Mouse (Mus musculus): ENCODE results near the gene Cxxc4. TPM values are rescaled to one million over a fixed set of nuclear protein-coding genes. Genes with fewer than 3 reads are reported as not detected.

Cxxc4 gene
- polyA plus RNA-seq, 1 experiment from 2014 or later, result 2.4 TPM

DNA sequence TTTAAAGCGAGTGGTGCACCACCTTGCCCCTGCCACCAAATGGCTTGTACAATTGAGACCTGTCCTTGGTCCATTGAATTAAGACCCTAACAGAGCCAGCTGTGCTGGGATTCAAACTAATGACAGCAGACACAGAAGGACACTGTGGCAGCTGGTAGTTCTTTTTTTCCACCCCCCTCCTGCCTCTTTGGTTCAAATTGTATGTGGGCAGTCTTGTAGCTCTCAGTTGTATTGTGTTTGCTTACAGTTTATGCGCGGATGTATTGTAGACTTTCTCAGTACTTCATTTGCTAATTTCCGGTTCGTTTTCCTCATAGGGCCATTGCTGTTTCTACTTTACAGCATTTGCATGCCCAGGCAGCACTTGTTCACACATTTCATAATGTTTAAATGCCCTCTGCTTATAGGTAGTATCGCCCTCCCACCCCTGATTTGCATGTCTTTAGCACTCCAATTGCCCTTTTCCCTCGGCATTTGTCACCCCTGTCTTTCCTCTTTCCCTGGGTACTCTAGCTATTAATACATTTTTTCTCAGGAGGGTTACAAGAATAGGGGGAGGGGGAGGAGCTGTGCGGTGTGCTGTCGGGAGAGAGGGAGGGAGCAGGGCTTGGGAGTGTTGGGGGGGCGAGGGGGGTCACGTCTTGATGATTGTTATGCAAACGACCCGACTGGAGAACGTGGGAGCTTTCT, 2.5 kb downstream of the Cxxc4 start:
- peak overlapping the region; percentile 89; the same call in 1 of the 2 replicates for H3K27ac ChIP-seq (ENCODE audit: low read depth)

DNA sequence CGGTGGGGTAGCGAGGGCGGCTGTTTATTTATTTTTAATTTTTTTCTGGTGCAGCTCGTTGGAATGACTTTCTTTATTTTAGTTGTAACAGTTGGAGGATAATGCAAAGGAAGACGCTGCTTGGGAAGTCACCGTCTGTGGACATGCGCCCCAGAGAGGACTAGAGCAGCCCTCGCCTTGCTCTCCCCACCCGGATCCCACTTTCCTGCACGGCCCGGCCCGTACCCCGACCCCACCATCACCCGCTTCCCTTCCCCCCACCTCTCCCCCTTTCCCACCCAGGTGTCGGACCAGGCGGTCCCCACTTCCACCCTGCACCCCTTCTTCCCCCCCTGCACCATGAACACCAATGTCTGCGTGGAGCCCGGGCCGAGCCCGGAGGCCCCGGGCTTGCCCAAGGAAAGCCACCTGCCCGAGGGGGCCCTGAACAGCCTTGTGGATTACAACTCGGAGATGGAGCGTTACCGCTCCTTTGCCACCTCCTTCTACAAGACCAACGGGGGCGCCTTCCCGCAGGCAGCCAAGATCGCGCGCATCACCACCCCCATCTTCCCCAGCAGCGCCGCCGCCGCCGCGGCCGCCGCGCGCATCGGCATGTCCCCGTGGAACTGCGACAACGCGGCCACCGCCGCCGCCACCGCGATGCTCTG, 3.2 kb downstream of the Cxxc4 start:
- no peaks in the 10 kb centered on the region for H3K36me3 ChIP-seq (ENCODE audit: insufficient read depth)
- H3K9me3 ChIP-seq (ENCODE audit: low read depth, low read length), result no peaks in the 10 kb centered on the region
- H3K4me3 ChIP-seq (ENCODE audit: low read depth, low read length), result peak overlapping the region; percentile 65
- ATAC-seq (ENCODE audit: insufficient read depth) (peak; percentile 23), DNase-seq (peak; percentile 71)
- no peak for TF ChIP-seq CTCF (IDR thresholded peaks at IDR 0.05; ENCODE audit: low read depth)
- H3K9ac ChIP-seq, result peak overlapping the region; percentile 71
- H3K27ac ChIP-seq (ENCODE audit: low read depth), result peak overlapping the region; percentile 89
- no peaks in the 10 kb centered on the region for H3K4me1 ChIP-seq (ENCODE audit: insufficient read depth)
- no peaks in the 10 kb centered on the region for H3K27me3 ChIP-seq (ENCODE audit: insufficient read depth, low read length)
- WGBS, result under 1% methylated on average over 50 of the region's 51 CpGs
- H3K4me2 ChIP-seq, result peak overlapping the region; percentile 77

More for the DNA sequence above, 2.5 kb downstream of the Cxxc4 start:
- no peak for TF ChIP-seq CTCF (IDR thresholded peaks at IDR 0.05; ENCODE audit: low read depth)
- Histone ChIP-seq H3K9me3 (ENCODE audit: low read depth, low read length) (no peaks in the 10 kb centered on the region), H3K9ac (peak overlapping the region; percentile 71), H3K36me3 (ENCODE audit: insufficient read depth) (no peaks in the 10 kb centered on the region), H3K4me3 (ENCODE audit: low read depth, low read length) (peak overlapping the region; percentile 65), H3K27me3 (ENCODE audit: insufficient read depth, low read length) (no peaks in the 10 kb centered on the region), H3K4me1 (ENCODE audit: insufficient read depth) (no peaks in the 10 kb centered on the region), H3K4me2 (peak overlapping the region; percentile 77)
- WGBS, result 3% methylated on average over 14 of the region's 14 CpGs
- ATAC-seq (ENCODE audit: insufficient read depth) (no peak), DNase-seq (peak; percentile 39)

DNA sequence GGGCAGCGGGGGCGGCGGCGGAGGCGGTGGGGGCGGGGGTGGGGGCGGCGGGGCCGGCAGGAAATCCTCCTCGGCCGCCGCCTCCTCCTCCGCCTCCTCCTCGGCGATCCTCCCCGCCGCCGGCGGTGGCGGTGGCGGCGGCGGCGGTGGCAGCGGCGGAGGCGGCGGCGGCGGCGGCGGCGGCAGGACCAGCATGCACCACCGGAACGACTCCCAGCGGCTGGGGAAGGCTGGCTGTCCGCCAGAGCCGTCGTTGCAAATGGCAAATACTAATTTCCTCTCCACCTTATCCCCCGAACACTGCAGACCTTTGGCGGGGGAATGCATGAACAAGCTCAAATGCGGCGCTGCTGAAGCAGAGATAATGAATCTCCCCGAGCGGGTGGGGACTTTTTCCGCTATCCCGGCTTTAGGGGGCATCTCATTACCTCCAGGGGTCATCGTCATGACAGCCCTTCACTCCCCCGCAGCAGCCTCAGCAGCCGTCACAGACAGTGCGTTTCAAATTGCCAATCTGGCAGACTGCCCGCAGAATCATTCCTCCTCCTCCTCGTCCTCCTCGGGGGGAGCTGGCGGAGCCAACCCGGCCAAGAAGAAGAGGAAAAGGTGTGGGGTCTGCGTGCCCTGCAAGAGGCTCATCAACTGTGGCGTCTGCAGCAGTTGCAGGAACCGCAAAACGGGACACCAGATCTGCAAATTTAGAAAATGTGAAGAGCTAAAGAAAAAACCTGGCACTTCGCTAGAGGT, 3.9 kb downstream of the Cxxc4 start:
- no peak for TF ChIP-seq CTCF (IDR thresholded peaks at IDR 0.05; ENCODE audit: low read depth)
- Histone ChIP-seq H3K9me3 (ENCODE audit: low read depth, low read length) (no peaks in the 10 kb centered on the region), H3K27me3 (ENCODE audit: insufficient read depth, low read length) (no peaks in the 10 kb centered on the region), H3K4me3 (ENCODE audit: low read depth, low read length) (peak overlapping the region; percentile 65), H3K36me3 (ENCODE audit: insufficient read depth) (no peaks in the 10 kb centered on the region), H3K27ac (ENCODE audit: low read depth) (peak overlapping the region; percentile 89), H3K4me1 (ENCODE audit: insufficient read depth) (no peaks in the 10 kb centered on the region), H3K4me2 (peak overlapping the region; percentile 77), H3K9ac (peak overlapping the region; percentile 71)
- DNase-seq (peak; percentile 84), ATAC-seq (ENCODE audit: insufficient read depth) (peak; percentile 33; the same call in 1 of the 2 replicates)
- under 1% methylated on average over 33 of the region's 61 CpGs for WGBS

DNA sequence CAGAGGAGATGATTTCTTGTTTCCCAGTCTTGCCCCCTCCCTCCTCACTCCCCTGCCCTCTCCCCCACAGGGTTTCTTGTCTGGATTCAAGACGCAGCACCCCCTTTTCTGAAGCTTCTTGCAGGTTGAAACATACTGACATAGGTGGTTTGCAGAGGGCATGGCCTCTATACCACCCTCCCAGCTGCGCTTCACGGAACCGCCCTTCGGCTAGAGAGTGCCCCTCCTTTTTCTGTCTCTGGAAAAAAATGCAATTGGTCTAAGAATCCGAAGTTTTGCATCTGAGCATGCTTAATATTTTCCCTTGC, 4.4 kb downstream of the Cxxc4 start:
- no peaks in the 10 kb centered on the region for H3K9me3 ChIP-seq (ENCODE audit: low read depth, low read length)
- H3K4me1 ChIP-seq (ENCODE audit: insufficient read depth), result no peaks in the 10 kb centered on the region
- peak overlapping the region; percentile 77 for H3K4me2 ChIP-seq
- H3K9ac ChIP-seq, result peak overlapping the region; percentile 71; the same call in 1 of the 2 replicates
- DNase-seq, result peak; percentile 19
- ATAC-seq (ENCODE audit: insufficient read depth), result no peak
- H3K27ac ChIP-seq (ENCODE audit: low read depth), result peak overlapping the region; percentile 89; the same call in 1 of the 2 replicates
- H3K36me3 ChIP-seq (ENCODE audit: insufficient read depth), result no peaks in the 10 kb centered on the region
- H3K27me3 ChIP-seq (ENCODE audit: insufficient read depth, low read length), result no peaks in the 10 kb centered on the region
- TF ChIP-seq CTCF (IDR thresholded peaks at IDR 0.05; ENCODE audit: low read depth), result no peak
- peak overlapping the region; percentile 65 for H3K4me3 ChIP-seq (ENCODE audit: low read depth, low read length)
- WGBS, result 7% methylated on average over 6 of the region's 6 CpGs

DNA sequence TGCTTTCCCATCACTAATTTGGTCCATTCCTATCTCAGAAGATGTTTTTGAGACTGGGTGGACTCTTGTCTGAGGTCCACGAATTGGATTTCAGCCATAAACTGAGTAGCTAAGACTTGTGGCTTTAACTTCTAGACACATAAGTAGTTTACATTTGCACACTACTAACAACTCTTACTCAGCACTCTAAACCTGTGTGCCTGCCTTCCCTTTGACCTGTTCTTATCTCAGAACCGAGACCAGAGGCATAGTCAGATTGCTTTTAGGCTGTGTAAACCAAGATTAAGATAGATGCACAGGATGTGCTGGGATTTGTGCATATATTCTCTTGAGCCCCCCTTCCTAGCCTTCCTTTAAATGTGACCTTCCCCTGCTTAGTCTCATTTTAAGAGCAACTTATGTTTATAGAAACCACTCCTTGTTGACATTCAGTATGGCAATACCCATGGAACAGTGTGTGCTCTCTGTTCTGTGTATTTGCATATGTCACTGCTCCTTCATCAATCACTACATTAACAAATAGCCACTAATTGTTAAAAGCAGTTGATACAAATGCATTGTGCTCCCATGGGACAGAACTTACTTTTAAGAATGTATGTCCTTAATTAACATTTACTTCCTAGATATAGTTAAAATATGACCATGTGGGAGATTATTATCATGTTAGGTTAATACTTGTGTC, 7.0 kb downstream of the Cxxc4 start:
- no peak for TF ChIP-seq CTCF (IDR thresholded peaks at IDR 0.05; ENCODE audit: low read depth)
- H3K4me2 ChIP-seq, result no peak overlapping the region
- ATAC-seq (ENCODE audit: insufficient read depth), result no peak

DNA sequence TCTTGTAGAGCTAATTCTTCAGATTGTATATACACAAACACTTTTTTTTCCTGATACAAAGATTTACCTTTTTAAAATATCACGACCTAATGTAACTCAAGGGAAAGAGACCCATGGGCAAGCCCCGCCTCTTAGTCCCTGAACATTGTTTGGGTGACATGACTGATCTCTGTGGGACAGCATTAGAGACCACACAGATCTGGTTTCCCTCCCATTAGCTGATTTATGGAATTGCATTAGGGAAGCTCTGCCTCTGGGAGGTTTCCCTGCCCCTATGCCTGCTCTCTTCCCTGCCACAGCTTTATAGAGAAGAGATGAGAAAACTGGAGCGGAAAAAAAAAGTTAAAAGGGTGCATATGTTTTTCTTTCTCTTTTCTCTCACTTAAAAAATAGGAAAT, 7.6 kb downstream of the Cxxc4 start:
- H3K36me3 ChIP-seq (ENCODE audit: insufficient read depth), result no peaks in the 10 kb centered on the region

More for the DNA sequence above, 7.0 kb downstream of the Cxxc4 start:
- Histone ChIP-seq H3K27ac (ENCODE audit: low read depth) (no peak overlapping the region), H3K4me1 (ENCODE audit: insufficient read depth) (no peaks in the 10 kb centered on the region), H3K9ac (no peak overlapping the region), H3K4me3 (ENCODE audit: low read depth, low read length) (no peak overlapping the region), H3K9me3 (ENCODE audit: low read depth, low read length) (no peaks in the 10 kb centered on the region), H3K27me3 (ENCODE audit: insufficient read depth, low read length) (no peaks in the 10 kb centered on the region), H3K36me3 (ENCODE audit: insufficient read depth) (no peaks in the 10 kb centered on the region)
- WGBS, result 11% methylated on average over 2 of the region's 2 CpGs
- peak; percentile 5 for DNase-seq

More for the DNA sequence above, 7.6 kb downstream of the Cxxc4 start:
- Histone ChIP-seq H3K4me1 (ENCODE audit: insufficient read depth) (no peaks in the 10 kb centered on the region), H3K9ac (no peak overlapping the region), H3K4me2 (no peak overlapping the region), H3K27me3 (ENCODE audit: insufficient read depth, low read length) (no peaks in the 10 kb centered on the region), H3K27ac (ENCODE audit: low read depth) (no peak overlapping the region), H3K9me3 (ENCODE audit: low read depth, low read length) (no peaks in the 10 kb centered on the region), H3K4me3 (ENCODE audit: low read depth, low read length) (no peak overlapping the region)
- TF ChIP-seq CTCF (IDR thresholded peaks at IDR 0.05; ENCODE audit: low read depth), result no peak
- DNase-seq (peak; percentile 11), ATAC-seq (ENCODE audit: insufficient read depth) (no peak)
- 27% methylated on average over 3 of the region's 3 CpGs for WGBS

Data from lung, embryonic 14.5 days (tissue).